Mouse (Mus musculus): Measurements from ENCODE around the gene Wdr74. TPM values are rescaled to one million over a fixed set of nuclear protein-coding genes. Genes with fewer than 3 reads are reported as not detected.
A peak's percentile ranks its signal among the peaks of the same experiment; 100 is the strongest.

The Wdr74 gene
- total and polyA plus RNA-seq, 2 experiments, result 12.5 to 28.9 TPM

DNA sequence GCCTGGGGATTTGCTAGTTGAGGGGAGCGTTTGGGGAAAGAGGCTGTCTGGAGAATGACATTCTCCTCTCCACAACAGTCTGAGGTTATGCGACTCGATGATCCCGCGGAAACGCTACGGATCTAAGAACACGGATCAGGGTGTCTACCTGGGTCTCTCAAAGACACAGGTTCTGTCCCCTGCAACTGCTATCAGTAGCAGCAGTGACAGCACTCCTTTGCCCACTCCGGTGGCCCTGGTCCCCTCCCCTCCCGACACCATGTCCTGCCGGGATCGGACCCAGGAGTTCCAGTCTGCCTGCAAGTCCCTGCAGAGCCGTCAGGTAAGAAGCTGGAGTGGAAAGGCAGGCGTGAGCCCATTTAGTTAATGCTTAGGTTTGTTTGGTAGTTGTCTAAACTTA is 6.5 kb downstream of the Wdr74 start:
- 1% methylated on average over 14 of the region's 14 CpGs for WGBS
- Histone ChIP-seq H3K9ac (ENCODE audit: low read depth, low read length) (peak overlapping the region; percentile 88), H3K4me1 (ENCODE audit: control insufficient read depth, insufficient read depth, low read length) (peaks cover 11% of the 10 kb centered on the region), H3K79me2 (ENCODE audit: control insufficient read depth, insufficient read depth, low read length) (peaks cover 14% of the 10 kb centered on the region; the same call in 1 of the 2 replicates), H3K27ac (replicated peaks; ENCODE audit: insufficient read depth, low read depth, low read length) (peak overlapping the region; percentile 78), H3K36me3 (ENCODE audit: control insufficient read depth, insufficient read depth, low read length) (peaks cover 54% of the 10 kb centered on the region), H3K4me3 (ENCODE audit: insufficient read depth, low read depth, low read length) (peak overlapping the region; percentile 84), H3K27me3 (ENCODE audit: control insufficient read depth, insufficient read depth, low read length) (no peaks in the 10 kb centered on the region)
- no peak for DNase-seq (ENCODE audit: extremely low read depth, low read depth, low spot score)
- no peak for TF ChIP-seq POLR2A (IDR thresholded peaks at IDR 0.05; ENCODE audit: extremely low read depth, insufficient read depth, low read length)
- TF ChIP-seq CTCF (IDR thresholded peaks at IDR 0.05; ENCODE audit: low read depth, low read length), result no peak

DNA sequence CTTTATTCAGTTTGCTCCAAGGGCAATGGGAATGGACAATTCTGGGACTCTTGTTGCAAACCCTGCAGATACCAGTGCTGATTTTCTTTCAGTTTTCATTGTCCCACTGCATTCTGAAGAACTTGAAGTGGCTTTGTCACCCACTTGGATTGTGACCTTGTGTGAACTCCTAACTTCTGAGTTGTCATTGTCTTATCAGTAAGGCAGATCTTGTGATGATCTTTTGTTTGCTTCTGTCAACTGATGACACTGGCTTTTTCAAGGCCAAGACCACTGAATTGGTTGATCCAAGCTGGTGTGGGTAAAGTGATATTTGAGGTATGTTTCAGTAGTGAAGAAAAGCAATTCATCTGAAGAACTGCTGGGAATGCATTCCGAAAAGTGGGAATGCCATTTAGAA is 9.8 kb downstream of the Wdr74 start:
- H3K4me3 ChIP-seq (ENCODE audit: insufficient read depth, low read depth, low read length), result no peak overlapping the region
- H3K36me3 ChIP-seq (ENCODE audit: control insufficient read depth, insufficient read depth, low read length), result peaks cover 72% of the 10 kb centered on the region
- 94% methylated on average over 1 of the region's 1 CpGs for WGBS
- peaks cover 11% of the 10 kb centered on the region for H3K4me1 ChIP-seq (ENCODE audit: control insufficient read depth, insufficient read depth, low read length)
- H3K27ac ChIP-seq (replicated peaks; ENCODE audit: insufficient read depth, low read depth, low read length), result no peak overlapping the region
- TF ChIP-seq CTCF (IDR thresholded peaks at IDR 0.05; ENCODE audit: low read depth, low read length) (no peak), POLR2A (IDR thresholded peaks at IDR 0.05; ENCODE audit: extremely low read depth, insufficient read depth, low read length) (no peak)
- H3K9ac ChIP-seq (ENCODE audit: low read depth, low read length), result no peak overlapping the region
- DNase-seq (ENCODE audit: extremely low read depth, low read depth, low spot score), result no peak
- no peaks in the 10 kb centered on the region for H3K27me3 ChIP-seq (ENCODE audit: control insufficient read depth, insufficient read depth, low read length)
- peaks cover 14% of the 10 kb centered on the region; the same call in 1 of the 2 replicates for H3K79me2 ChIP-seq (ENCODE audit: control insufficient read depth, insufficient read depth, low read length)

GRCm38 (mm10) chr19:8747368-8747767 is 11.7 kb downstream of the Wdr74 start:
- whole genome bisulfite sequencing, result 81% methylated on average over 2 of the region's 2 CpGs
- no peak for DNase-seq (ENCODE audit: extremely low read depth, low read depth, low spot score)
- Histone ChIP-seq H3K79me2 (ENCODE audit: control insufficient read depth, insufficient read depth, low read length) (peaks cover 8% of the 10 kb centered on the region; the same call in 1 of the 2 replicates), H3K4me1 (ENCODE audit: control insufficient read depth, insufficient read depth, low read length) (peaks cover 6% of the 10 kb centered on the region), H3K36me3 (ENCODE audit: control insufficient read depth, insufficient read depth, low read length) (peaks cover 90% of the 10 kb centered on the region), H3K27me3 (ENCODE audit: control insufficient read depth, insufficient read depth, low read length) (no peaks in the 10 kb centered on the region), H3K4me3 (ENCODE audit: insufficient read depth, low read depth, low read length) (no peak overlapping the region), H3K27ac (replicated peaks; ENCODE audit: insufficient read depth, low read depth, low read length) (no peak overlapping the region), H3K9ac (ENCODE audit: low read depth, low read length) (no peak overlapping the region)
- TF ChIP-seq CTCF (IDR thresholded peaks at IDR 0.05; ENCODE audit: low read depth, low read length), result no peak
- TF ChIP-seq POLR2A (IDR thresholded peaks at IDR 0.05; ENCODE audit: extremely low read depth, insufficient read depth, low read length), result no peak

GRCm38 (mm10) chr19:8755652-8756051 is 20.0 kb downstream of the Wdr74 start:
- H3K27me3 ChIP-seq (ENCODE audit: control insufficient read depth, insufficient read depth, low read length), result no peaks in the 10 kb centered on the region
- H3K4me1 ChIP-seq (ENCODE audit: control insufficient read depth, insufficient read depth, low read length), result peaks cover 13% of the 10 kb centered on the region; the same call in 1 of the 2 replicates
- TF ChIP-seq POLR2A (IDR thresholded peaks at IDR 0.05; ENCODE audit: extremely low read depth, insufficient read depth, low read length) (no peak), CTCF (IDR thresholded peaks at IDR 0.05; ENCODE audit: low read depth, low read length) (no peak)
- WGBS, result 64% methylated on average over 3 of the region's 3 CpGs
- no peak for DNase-seq (ENCODE audit: extremely low read depth, low read depth, low spot score)
- H3K27ac ChIP-seq (replicated peaks; ENCODE audit: insufficient read depth, low read depth, low read length), result no peak overlapping the region
- H3K9ac ChIP-seq (ENCODE audit: low read depth, low read length), result no peak overlapping the region
- H3K4me3 ChIP-seq (ENCODE audit: insufficient read depth, low read depth, low read length), result no peak overlapping the region
- peaks cover 20% of the 10 kb centered on the region; the same call in 1 of the 2 replicates for H3K79me2 ChIP-seq (ENCODE audit: control insufficient read depth, insufficient read depth, low read length)
- peaks cover 28% of the 10 kb centered on the region for H3K36me3 ChIP-seq (ENCODE audit: control insufficient read depth, insufficient read depth, low read length)

- H3K36me3 ChIP-seq (ENCODE audit: control insufficient read depth, insufficient read depth, low read length), result peaks cover 19% of the 10 kb centered on the region
- peaks cover 26% of the 10 kb centered on the region; the same call in 1 of the 2 replicates for H3K79me2 ChIP-seq (ENCODE audit: control insufficient read depth, insufficient read depth, low read length)
- TF ChIP-seq POLR2A (IDR thresholded peaks at IDR 0.05; ENCODE audit: extremely low read depth, insufficient read depth, low read length) (peak; percentile 84), CTCF (IDR thresholded peaks at IDR 0.05; ENCODE audit: low read depth, low read length) (no peak)
- no peaks in the 10 kb centered on the region for H3K27me3 ChIP-seq (ENCODE audit: control insufficient read depth, insufficient read depth, low read length)
- peaks cover 13% of the 10 kb centered on the region; the same call in 1 of the 2 replicates for H3K4me1 ChIP-seq (ENCODE audit: control insufficient read depth, insufficient read depth, low read length)
- DNase-seq (ENCODE audit: extremely low read depth, low read depth, low spot score), result peak; percentile 74
- peak within 1 kb of the TSS; percentile 92 for H3K27ac ChIP-seq (replicated peaks; ENCODE audit: insufficient read depth, low read depth, low read length)
- WGBS, result under 1% methylated on average over 75 of the region's 75 CpGs
- H3K4me3 ChIP-seq (ENCODE audit: insufficient read depth, low read depth, low read length), result peak within 1 kb of the TSS; percentile 88
- peak within 1 kb of the TSS; percentile 97 for H3K9ac ChIP-seq (ENCODE audit: low read depth, low read length)
These were observed 21.2 kb downstream of the Wdr74 start, which contains the start of gene Nxf1 for GRCm38 (mm10) chr19:8756635-8757387. Gene Nxf1, plus strand, starts transcription at chr19:8757073.

All from liver, adult 2 months (tissue).